Mouse (Mus musculus): ENCODE results near the gene Lmntd2. TPM values are rescaled to one million over a fixed set of nuclear protein-coding genes. Genes with fewer than 3 reads are reported as not detected.

The Lmntd2 gene
- polyA plus RNA-seq, 1 experiment from 2014 or later = 2.7 TPM

GRCm38 (mm10) chr7:141222696-141223215 lies 8.9 kb upstream of the Lmntd2 start:
- Histone ChIP-seq H3K27ac (replicated peaks) (peak overlapping the region; percentile 81), H3K9me3 (ENCODE audit: control insufficient read depth, low read length) (no peaks in the 10 kb centered on the region), H3K27me3 (ENCODE audit: control insufficient read depth, insufficient read depth, low read length) (no peaks in the 10 kb centered on the region), H3K36me3 (ENCODE audit: control insufficient read depth, insufficient read depth, low read length) (no peaks in the 10 kb centered on the region), H3K4me2 (replicated peaks; ENCODE audit: low read depth) (no peak overlapping the region), H3K4me3 (ENCODE audit: low read depth, low read length) (no peak overlapping the region), H3K4me1 (replicated peaks; ENCODE audit: control insufficient read depth, insufficient read depth) (peaks cover 15% of the 10 kb centered on the region), H3K9ac (ENCODE audit: low read length) (peak overlapping the region; percentile 45; the same call in 1 of the 2 replicates)
- no peak for TF ChIP-seq EP300 (optimal IDR thresholded peaks at IDR 0.05)
- no peak for TF ChIP-seq CTCF (IDR thresholded peaks at IDR 0.05; ENCODE audit: low read depth)
- no peak for ATAC-seq (ENCODE audit: low FRiP score, low TSS enrichment)
- DNase-seq (ENCODE audit: low spot score) = no peak
- 76% methylated on average over 4 of the region's 4 CpGs for WGBS

- H3K27me3 ChIP-seq (ENCODE audit: control insufficient read depth, insufficient read depth, low read length) = no peaks in the 10 kb centered on the region
- H3K4me3 ChIP-seq (ENCODE audit: low read depth, low read length) = peak overlapping the region; percentile 65
- no peak for TF ChIP-seq EP300 (optimal IDR thresholded peaks at IDR 0.05)
- TF ChIP-seq CTCF (IDR thresholded peaks at IDR 0.05; ENCODE audit: low read depth) = no peak
- no peak for ATAC-seq (ENCODE audit: low FRiP score, low TSS enrichment)
- H3K9me3 ChIP-seq (ENCODE audit: control insufficient read depth, low read length) = no peaks in the 10 kb centered on the region
- DNase-seq (ENCODE audit: low spot score) = no peak
- H3K4me2 ChIP-seq (replicated peaks; ENCODE audit: low read depth) = peak overlapping the region; percentile 98
- peak overlapping the region; percentile 45 for H3K9ac ChIP-seq (ENCODE audit: low read length)
- H3K27ac ChIP-seq (replicated peaks) = peak overlapping the region; percentile 81
- H3K4me1 ChIP-seq (replicated peaks; ENCODE audit: control insufficient read depth, insufficient read depth) = peaks cover 15% of the 10 kb centered on the region
- 10% methylated on average over 8 of the region's 8 CpGs for WGBS
- no peaks in the 10 kb centered on the region for H3K36me3 ChIP-seq (ENCODE audit: control insufficient read depth, insufficient read depth, low read length)
Observed at GRCm38 (mm10) chr7:141222126-141222467, 8.2 kb upstream of the Lmntd2 start.

DNA sequence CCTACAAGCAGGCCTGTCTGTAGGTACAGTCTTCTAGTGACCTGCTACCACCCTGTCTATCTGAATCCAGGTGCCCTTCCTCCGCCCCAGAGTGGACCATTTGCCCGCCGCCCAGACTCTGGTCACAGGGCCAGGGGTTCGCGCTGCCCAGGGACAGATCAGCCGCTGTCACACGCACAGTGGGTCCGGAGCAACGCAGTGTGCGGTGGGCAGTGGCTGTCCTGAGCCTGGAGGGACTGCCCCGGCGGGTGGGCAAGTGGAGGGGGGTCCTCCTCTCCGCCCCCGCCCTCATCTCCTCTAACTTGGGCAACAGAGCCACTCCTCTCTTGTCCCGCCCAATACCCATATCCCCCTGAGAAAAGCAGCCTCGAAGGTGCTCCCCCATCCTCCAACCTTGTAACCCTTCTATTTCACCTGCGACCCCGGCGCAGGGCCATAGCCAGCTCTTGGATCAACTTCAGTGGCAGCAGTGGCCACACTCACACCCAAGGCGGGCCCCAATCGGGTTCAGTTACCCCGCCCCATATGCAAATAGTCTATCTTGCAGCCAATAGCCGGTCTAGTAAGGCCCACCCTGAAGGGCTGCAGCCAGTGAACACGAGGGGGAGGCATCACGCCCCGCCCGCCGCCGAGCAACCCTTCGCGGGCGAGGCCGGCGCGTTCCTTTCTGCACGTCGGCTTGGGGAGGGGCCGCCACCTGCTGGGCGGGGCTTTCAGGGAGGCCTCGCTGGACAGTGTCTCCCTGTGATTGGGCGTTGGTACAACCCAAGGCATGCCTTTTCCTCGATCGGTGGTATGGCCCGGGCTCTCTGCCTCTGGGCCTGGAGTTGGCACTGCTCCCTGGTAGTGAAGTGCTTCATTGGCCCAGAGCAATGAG lies 7.6 kb upstream of the Lmntd2 start:
- TF ChIP-seq CTCF (IDR thresholded peaks at IDR 0.05; ENCODE audit: low read depth) = peak; percentile 61
- TF ChIP-seq EP300 (optimal IDR thresholded peaks at IDR 0.05) = no peak
- Histone ChIP-seq H3K36me3 (ENCODE audit: control insufficient read depth, insufficient read depth, low read length) (no peaks in the 10 kb centered on the region), H3K27me3 (ENCODE audit: control insufficient read depth, insufficient read depth, low read length) (no peaks in the 10 kb centered on the region), H3K9ac (ENCODE audit: low read length) (peak overlapping the region; percentile 76), H3K4me3 (ENCODE audit: low read depth, low read length) (peak overlapping the region; percentile 65), H3K27ac (replicated peaks) (peak overlapping the region; percentile 86), H3K4me1 (replicated peaks; ENCODE audit: control insufficient read depth, insufficient read depth) (peaks cover 15% of the 10 kb centered on the region), H3K9me3 (ENCODE audit: control insufficient read depth, low read length) (no peaks in the 10 kb centered on the region), H3K4me2 (replicated peaks; ENCODE audit: low read depth) (peak overlapping the region; percentile 98)
- 3% methylated on average over 44 of the region's 44 CpGs for WGBS
- ATAC-seq (ENCODE audit: low FRiP score, low TSS enrichment) (peak; percentile 95), DNase-seq (ENCODE audit: low spot score) (peak; percentile 100)

GRCm38 (mm10) chr7:141220377-141220776 lies 6.5 kb upstream of the Lmntd2 start:
- H3K9me3 ChIP-seq (ENCODE audit: control insufficient read depth, low read length) = no peaks in the 10 kb centered on the region
- no peaks in the 10 kb centered on the region for H3K36me3 ChIP-seq (ENCODE audit: control insufficient read depth, insufficient read depth, low read length)
- no peak for ATAC-seq (ENCODE audit: low FRiP score, low TSS enrichment)
- H3K4me1 ChIP-seq (replicated peaks; ENCODE audit: control insufficient read depth, insufficient read depth) = peaks cover 15% of the 10 kb centered on the region
- H3K27me3 ChIP-seq (ENCODE audit: control insufficient read depth, insufficient read depth, low read length) = no peaks in the 10 kb centered on the region
- 51% methylated on average over 1 of the region's 1 CpGs for WGBS
- peak overlapping the region; percentile 98 for H3K4me2 ChIP-seq (replicated peaks; ENCODE audit: low read depth)
- H3K4me3 ChIP-seq (ENCODE audit: low read depth, low read length) = no peak overlapping the region; the same call in 1 of the 2 replicates
- DNase-seq (ENCODE audit: low spot score) = no peak
- TF ChIP-seq EP300 (optimal IDR thresholded peaks at IDR 0.05) (no peak), CTCF (IDR thresholded peaks at IDR 0.05; ENCODE audit: low read depth) (no peak)
- H3K9ac ChIP-seq (ENCODE audit: low read length) = peak overlapping the region; percentile 18
- peak overlapping the region; percentile 86 for H3K27ac ChIP-seq (replicated peaks)

DNA sequence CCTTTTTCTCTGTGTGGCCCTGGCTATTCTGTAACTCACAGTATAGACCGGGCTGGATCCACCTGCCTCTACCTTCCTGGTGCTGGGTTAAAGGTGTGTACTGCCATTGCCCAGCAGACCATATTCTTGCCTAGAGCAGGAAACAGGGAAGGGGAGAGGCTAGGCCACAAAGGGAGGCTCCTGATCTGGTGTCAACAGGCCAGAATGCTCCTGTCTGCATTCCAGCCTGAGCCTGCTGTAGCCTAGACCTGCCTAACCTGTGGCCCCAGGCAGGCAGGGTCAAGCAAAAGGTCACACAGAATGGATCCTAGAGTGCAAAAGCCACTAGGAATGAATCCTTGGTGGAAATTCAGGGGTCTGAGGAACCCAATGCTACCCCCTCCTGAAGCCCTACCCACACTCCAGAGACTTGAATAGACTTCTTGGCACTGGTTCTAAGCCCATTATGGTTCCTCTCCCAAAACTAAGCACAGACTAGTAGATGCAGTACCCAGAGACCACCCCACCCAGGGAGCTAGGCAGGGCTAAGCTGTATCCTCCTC lies 5.7 kb upstream of the Lmntd2 start:
- Histone ChIP-seq H3K27ac (replicated peaks) (peak overlapping the region; percentile 26), H3K36me3 (ENCODE audit: control insufficient read depth, insufficient read depth, low read length) (no peaks in the 10 kb centered on the region), H3K27me3 (ENCODE audit: control insufficient read depth, insufficient read depth, low read length) (no peaks in the 10 kb centered on the region), H3K9me3 (ENCODE audit: control insufficient read depth, low read length) (no peaks in the 10 kb centered on the region), H3K9ac (ENCODE audit: low read length) (no peak overlapping the region), H3K4me2 (replicated peaks; ENCODE audit: low read depth) (no peak overlapping the region; the same call in 1 of the 2 replicates), H3K4me3 (ENCODE audit: low read depth, low read length) (no peak overlapping the region), H3K4me1 (replicated peaks; ENCODE audit: control insufficient read depth, insufficient read depth) (peaks cover 15% of the 10 kb centered on the region)
- 71% methylated on average over 1 of the region's 1 CpGs for WGBS
- DNase-seq (ENCODE audit: low spot score) (no peak), ATAC-seq (ENCODE audit: low FRiP score, low TSS enrichment) (no peak)
- TF ChIP-seq CTCF (IDR thresholded peaks at IDR 0.05; ENCODE audit: low read depth) (no peak), EP300 (optimal IDR thresholded peaks at IDR 0.05) (no peak)

All from stomach, postnatal 0 days (tissue).